Mouse (Mus musculus) heart, embryonic 14.5 days (tissue): ENCODE measurements around the gene Ccser2. TPM values are rescaled to one million over a fixed set of nuclear protein-coding genes. Genes with fewer than 3 reads are reported as not detected.

ENCODE experiments used
- ATAC-seq: fragments of 200-750 bp; cut with Nextera tagmentation; 2 replicates; pipeline ENCODE4 v1.8.0; 2017; ENCODE audit warnings: low read depth, moderate TSS enrichment; ENCODE audit not compliant: insufficient number of reproducible peaks, insufficient read depth, low FRiP score
- H3K27ac ChIP-seq, 2 experiments: fragments of 200-500 bp in 1 of 2; fragments of 300-500 bp in 1 of 2; sonication (generic) in 1 of 2; replicated peaks in 1 of 2; 2 replicates each; pipeline ENCODE4 v1.5.1; 2012 to 2014; ENCODE audit warnings: low read depth in 2 of 2, low read length in 2 of 2, control low read depth in 1 of 2, mild to moderate bottlenecking in 1 of 2, mixed read lengths in 1 of 2; ENCODE audit not compliant: control insufficient read depth in 1 of 2, insufficient read depth in 1 of 2
- H3K27me3 ChIP-seq: fragments of 300-500 bp; sonication (generic); 2 replicates; pipeline ENCODE4 v1.6.1; 2014; ENCODE audit warnings: mild to moderate bottlenecking, low read length, control low read depth; ENCODE audit not compliant: control insufficient read depth, insufficient read depth
- H3K36me3 ChIP-seq: fragments of 300-500 bp; sonication (generic); 2 replicates; pipeline ENCODE4 v1.6.1; 2014; ENCODE audit warnings: mild to moderate bottlenecking, control low read depth, low read length, mixed read lengths; ENCODE audit not compliant: control insufficient read depth, insufficient read depth
- H3K4me1 ChIP-seq, 2 experiments: fragments of 200-500 bp in 1 of 2; fragments of 300-500 bp in 1 of 2; sonication (generic) in 1 of 2; 2 replicates each; pipeline ENCODE4 v1.6.1; 2012 to 2014; ENCODE audit warnings: low read length in 2 of 2, control low read depth in 1 of 2, mixed read lengths in 1 of 2; ENCODE audit not compliant: control insufficient read depth in 2 of 2, insufficient read depth in 2 of 2
- H3K4me2 ChIP-seq: fragments of 300-500 bp; sonication (generic); 2 replicates; pipeline ENCODE4 v1.6.1; 2014; ENCODE audit warnings: mild to moderate bottlenecking, low read length
- H3K4me3 ChIP-seq, 2 experiments: fragments of 200-500 bp in 1 of 2; fragments of 300-500 bp in 1 of 2; sonication (generic) in 1 of 2; 2 replicates each; pipeline ENCODE4 v1.5.1; 2012 to 2014; ENCODE audit warnings: low read length in 2 of 2, mild to moderate bottlenecking in 2 of 2, control low read depth in 1 of 2, low read depth in 1 of 2, moderate library complexity in 1 of 2; ENCODE audit not compliant: control insufficient read depth in 1 of 2, insufficient read depth in 1 of 2
- H3K9ac ChIP-seq: fragments of 300-500 bp; sonication (generic); 2 replicates; pipeline ENCODE4 v1.6.1; 2014; ENCODE audit warnings: mild to moderate bottlenecking, low read length
- H3K9me3 ChIP-seq: fragments of 300-500 bp; sonication (generic); 2 replicates; pipeline ENCODE4 v1.6.1; 2016; ENCODE audit warnings: low read length, control low read depth; ENCODE audit not compliant: control insufficient read depth
- WGBS: fragments of 180-500 bp; shearing (Covaris S2); extraction: QIAGEN DNeasy Blood & Tissue Kit; methylation state at CpG from one replicate; pipeline ENCODE4 v1.1.7; 2014; 5-methylcytosine and 5-hydroxymethylcytosine counted together
- polyA plus RNA-seq: library from polyadenylated mRNA; unstranded; fragments of >200 nt; fragmentation: Nextera tagmentation; extraction: Ambion mirVana; gene quantifications from 2 replicates; pipeline ENCODE4 v1.2.1, GENCODE M21; 2014

The Ccser2 gene
- 61.8 and 64.3 TPM in 2 replicates for polyA plus RNA-seq

GRCm38 (mm10) chr14:36968628-36969147 lies at the start of gene Ccser2:
Ccser2 (minus strand) TSS chr14:36968777.
- peak within 1 kb of the TSS; percentile 91 to 93 for H3K27ac ChIP-seq
- peak; percentile 100 for ATAC-seq
- WGBS: 2% methylated on average over 38 of the region's 39 CpGs
- peak within 1 kb of the TSS; percentile 81 to 92 for H3K4me3 ChIP-seq
- peaks cover 2 to 15% of the 10 kb centered on the region in 2 experiments; a peak in 3 of 4 replicates for H3K4me1 ChIP-seq
- no peaks in the 10 kb centered on the region for H3K27me3 ChIP-seq
- no peaks in the 10 kb centered on the region for H3K9me3 ChIP-seq
- peak within 1 kb of the TSS; percentile 94 for H3K9ac ChIP-seq
- no peaks in the 10 kb centered on the region for H3K36me3 ChIP-seq
- H3K4me2 ChIP-seq: peak within 1 kb of the TSS; percentile 72

- Histone ChIP-seq H3K27me3 (no peaks in the 10 kb centered on the region), H3K4me2 (no peak overlapping the region), H3K9me3 (no peaks in the 10 kb centered on the region), H3K36me3 (no peaks in the 10 kb centered on the region), H3K4me1 (no peaks in the 10 kb centered on the region), H3K4me3 (no peak overlapping the region), H3K27ac (no peak overlapping the region), H3K9ac (no peak overlapping the region)
- 30% methylated on average over 5 of the region's 5 CpGs for WGBS
- ATAC-seq: no peak
Observed at GRCm38 (mm10) chr14:37015894-37016293, 47.3 kb upstream of the Ccser2 start.

GRCm38 (mm10) chr14:37013644-37014043 lies 45.1 kb upstream of the Ccser2 start:
- Histone ChIP-seq H3K9ac (no peak overlapping the region), H3K9me3 (no peaks in the 10 kb centered on the region), H3K27me3 (no peaks in the 10 kb centered on the region), H3K27ac (no peak overlapping the region), H3K4me2 (no peak overlapping the region), H3K36me3 (no peaks in the 10 kb centered on the region), H3K4me1 (no peaks in the 10 kb centered on the region), H3K4me3 (no peak overlapping the region)
- 57% methylated on average over 3 of the region's 3 CpGs for WGBS
- no peak for ATAC-seq

- no peaks in the 10 kb centered on the region for H3K9me3 ChIP-seq
- no peak overlapping the region for H3K4me3 ChIP-seq
- H3K9ac ChIP-seq: no peak overlapping the region
- ATAC-seq: no peak
- H3K4me2 ChIP-seq: no peak overlapping the region
- no peak overlapping the region for H3K27ac ChIP-seq
- H3K27me3 ChIP-seq: no peaks in the 10 kb centered on the region
- H3K4me1 ChIP-seq: no peaks in the 10 kb centered on the region
- 55% methylated on average over 2 of the region's 2 CpGs for WGBS
- no peaks in the 10 kb centered on the region for H3K36me3 ChIP-seq
Observed at GRCm38 (mm10) chr14:37009686-37010085, 41.1 kb upstream of the Ccser2 start.

GRCm38 (mm10) chr14:37006489-37006888 lies 37.9 kb upstream of the Ccser2 start:
- no peak overlapping the region for H3K9ac ChIP-seq
- 67% methylated on average over 8 of the region's 8 CpGs for WGBS
- no peak overlapping the region for H3K4me2 ChIP-seq
- ATAC-seq: no peak
- H3K9me3 ChIP-seq: no peaks in the 10 kb centered on the region
- no peak overlapping the region for H3K27ac ChIP-seq
- no peaks in the 10 kb centered on the region for H3K4me1 ChIP-seq
- no peaks in the 10 kb centered on the region for H3K27me3 ChIP-seq
- no peaks in the 10 kb centered on the region for H3K36me3 ChIP-seq
- no peak overlapping the region for H3K4me3 ChIP-seq

GRCm38 (mm10) chr14:37005865-37006264 lies 37.3 kb upstream of the Ccser2 start:
- no peak overlapping the region for H3K27ac ChIP-seq
- no peaks in the 10 kb centered on the region for H3K36me3 ChIP-seq

GRCm38 (mm10) chr14:37003431-37004095 lies 35.0 kb upstream of the Ccser2 start:
- no peaks in the 10 kb centered on the region for H3K27me3 ChIP-seq
- no peak overlapping the region for H3K27ac ChIP-seq
- no peaks in the 10 kb centered on the region for H3K4me1 ChIP-seq
- WGBS: 70% methylated on average over 8 of the region's 8 CpGs
- no peak overlapping the region for H3K4me2 ChIP-seq
- no peak overlapping the region for H3K9ac ChIP-seq
- H3K36me3 ChIP-seq: no peaks in the 10 kb centered on the region
- H3K9me3 ChIP-seq: no peaks in the 10 kb centered on the region
- no peak for ATAC-seq
- H3K4me3 ChIP-seq: no peak overlapping the region

More at GRCm38 (mm10) chr14:37005865-37006264, 37.3 kb upstream of the Ccser2 start:
- Histone ChIP-seq H3K9me3 (no peaks in the 10 kb centered on the region), H3K4me3 (no peak overlapping the region), H3K9ac (no peak overlapping the region), H3K4me1 (no peaks in the 10 kb centered on the region), H3K4me2 (no peak overlapping the region), H3K27me3 (no peaks in the 10 kb centered on the region)
- 13% methylated on average over 3 of the region's 3 CpGs for WGBS
- no peak for ATAC-seq

- WGBS: 58% methylated on average over 2 of the region's 2 CpGs
- no peak for ATAC-seq
- Histone ChIP-seq H3K4me2 (no peak overlapping the region), H3K9me3 (no peaks in the 10 kb centered on the region), H3K4me3 (no peak overlapping the region), H3K4me1 (no peaks in the 10 kb centered on the region), H3K36me3 (no peaks in the 10 kb centered on the region), H3K27me3 (no peaks in the 10 kb centered on the region), H3K9ac (no peak overlapping the region), H3K27ac (no peak overlapping the region)
Observed at GRCm38 (mm10) chr14:37002852-37003251, 34.3 kb upstream of the Ccser2 start.
